8 mouse cellular contexts compared by ENCODE assay signal in genomic region chr6:72537998-72538500, GRCm38 (mm10). TPM values are rescaled to one million over a fixed set of nuclear protein-coding genes. Genes with fewer than 3 reads are reported as not detected.
DNase-seq lines count a peak whose midpoint lies in the region; ATAC-seq and TF ChIP-seq lines count a peak whose summit lies in the region.

No protein-coding gene starts in this region.

- TF ChIP-seq CTCF in E14TG2a.4 (conservative IDR thresholded peaks at IDR 0.05; ENCODE audit: low read length) = no peak
- TF ChIP-seq CTCF in liver, postnatal 0 days (IDR thresholded peaks at IDR 0.05; ENCODE audit: low read depth) = no peak

- H3K36me3 ChIP-seq in E14TG2a.4 (ENCODE audit: insufficient read depth, low read length) = no peaks in the 10 kb centered on the region
- H3K36me3 ChIP-seq in forebrain, embryonic 15.5 days = no peaks in the 10 kb centered on the region
- no peaks in the 10 kb centered on the region for H3K36me3 ChIP-seq in liver, postnatal 0 days (replicated peaks; ENCODE audit: insufficient read depth, low read length)

- DNase-seq in heart, adult 11 months = peak; percentile 92
- DNase-seq in heart, postnatal 25 days (ENCODE audit: low spot score) = no peak
- DNase-seq in liver, postnatal 0 days = no peak
- DNase-seq in right cerebral cortex, adult 2 months (ENCODE audit: low spot score in 2 of 2) = no peak
- DNase-seq in embryo, embryonic 11 days = no peak
- no peak for DNase-seq in layer of hippocampus, postnatal 25 days (ENCODE audit: extremely low spot score in 1 of 2, low spot score in 1 of 2)

- peak overlapping the region; percentile 81 for H3K4me3 ChIP-seq in E14TG2a.4 (replicated peaks; ENCODE audit: low read length)
- H3K4me3 ChIP-seq in forebrain, embryonic 15.5 days = peak overlapping the region; percentile 55
- peak overlapping the region; percentile 50 for H3K4me3 ChIP-seq in liver, postnatal 0 days (ENCODE audit: low read depth, low read length)

- H3K9ac ChIP-seq in forebrain, embryonic 15.5 days (replicated peaks) = peak overlapping the region; percentile 77
- H3K9ac ChIP-seq in liver, postnatal 0 days (replicated peaks) = peak overlapping the region; percentile 68

- intact Hi-C loops in heart, postnatal 25 days (cut with DNase I) = no loop called here

- peak overlapping the region; percentile 62; the same call in 1 of the 2 replicates for H3K27ac ChIP-seq in forebrain, embryonic 15.5 days (replicated peaks)
- 0 out of 2 replicates have a peak overlapping the region, but pooled peaks have one; percentile 30 for H3K27ac ChIP-seq in liver, postnatal 0 days (ENCODE audit: low read depth)

- no peaks in the 10 kb centered on the region; the same call in 1 of the 2 replicates for H3K27me3 ChIP-seq in E14TG2a.4 (ENCODE audit: insufficient read depth, low read length)
- no peaks in the 10 kb centered on the region for H3K27me3 ChIP-seq in forebrain, embryonic 15.5 days
- no peaks in the 10 kb centered on the region for H3K27me3 ChIP-seq in liver, postnatal 0 days (ENCODE audit: insufficient read depth, low read length)

- WGBS in forebrain, embryonic 15.5 days = 56% methylated on average over 10 of the region's 10 CpGs
- 57% methylated on average over 10 of the region's 10 CpGs for WGBS in liver, postnatal 0 days (ENCODE audit: insufficient replicate concordance)

- peak; percentile 9; the same call in 1 of the 2 replicates for ATAC-seq in forebrain, embryonic 15.5 days (replicated peaks)
- peak; percentile 5; the same call in 1 of the 2 replicates for ATAC-seq in liver, postnatal 0 days

- TF ChIP-seq EP300 in liver, postnatal 0 days (IDR thresholded peaks at IDR 0.05; ENCODE audit: low read depth) = no peak

- peaks cover 37% of the 10 kb centered on the region for H3K4me1 ChIP-seq in E14TG2a.4 (replicated peaks; ENCODE audit: low read depth, low read length)
- H3K4me1 ChIP-seq in forebrain, embryonic 15.5 days = peaks cover 13% of the 10 kb centered on the region
- peaks cover 13% of the 10 kb centered on the region; the same call in 1 of the 2 replicates for H3K4me1 ChIP-seq in liver, postnatal 0 days (ENCODE audit: insufficient read depth)

- peaks cover 4% of the 10 kb centered on the region; the same call in 1 of the 2 replicates for H3K9me3 ChIP-seq in E14TG2a.4 (ENCODE audit: low read length)
- H3K9me3 ChIP-seq in forebrain, embryonic 15.5 days = no peaks in the 10 kb centered on the region
- no peaks in the 10 kb centered on the region for H3K9me3 ChIP-seq in liver, postnatal 0 days (ENCODE audit: low read length)

- H3K4me2 ChIP-seq in forebrain, embryonic 15.5 days (replicated peaks) = peak overlapping the region; percentile 71
- peak overlapping the region; percentile 75 for H3K4me2 ChIP-seq in liver, postnatal 0 days (ENCODE audit: low read depth, low read length)

RNA-seq across cellular contexts. Expression of gene Capg, which starts 6.1 kb away (rescaled TPM):
- total RNA-seq in heart, postnatal 25 days (2021) = 1 to 10 TPM; 6.5 to 8.7 TPM
- polyA plus RNA-seq in forebrain, embryonic 15.5 days (2015; fragmentation: Nextera tagmentation; extraction: Ambion mirVana) = 3.5 and 4.8 TPM in 2 replicates
- polyA plus RNA-seq in liver, postnatal 0 days (2015; fragmentation: Nextera tagmentation; extraction: Ambion mirVana) = 20.0 and 22.8 TPM in 2 replicates
- total RNA-seq in layer of hippocampus, postnatal 25 days (2021) = 1 to 10 TPM; 3.5 to 4.0 TPM

RNA-seq across cellular contexts. Expression of gene Sh2d6, which starts 16.5 kb away (rescaled TPM):
- total RNA-seq in heart, postnatal 25 days (2021) = not detected
- 0.37 and 0.55 TPM in 2 replicates for polyA plus RNA-seq in forebrain, embryonic 15.5 days (2015; fragmentation: Nextera tagmentation; extraction: Ambion mirVana)
- not detected in 2 replicates for polyA plus RNA-seq in liver, postnatal 0 days (2015; fragmentation: Nextera tagmentation; extraction: Ambion mirVana)
- total RNA-seq in layer of hippocampus, postnatal 25 days (2021) = 1 to 10 TPM in 1 of 2 experiments, under 1 TPM in 1; 0.62 to 1.3 TPM
